8 mouse cellular contexts compared by ENCODE assay signal in the genomic region with DNA sequence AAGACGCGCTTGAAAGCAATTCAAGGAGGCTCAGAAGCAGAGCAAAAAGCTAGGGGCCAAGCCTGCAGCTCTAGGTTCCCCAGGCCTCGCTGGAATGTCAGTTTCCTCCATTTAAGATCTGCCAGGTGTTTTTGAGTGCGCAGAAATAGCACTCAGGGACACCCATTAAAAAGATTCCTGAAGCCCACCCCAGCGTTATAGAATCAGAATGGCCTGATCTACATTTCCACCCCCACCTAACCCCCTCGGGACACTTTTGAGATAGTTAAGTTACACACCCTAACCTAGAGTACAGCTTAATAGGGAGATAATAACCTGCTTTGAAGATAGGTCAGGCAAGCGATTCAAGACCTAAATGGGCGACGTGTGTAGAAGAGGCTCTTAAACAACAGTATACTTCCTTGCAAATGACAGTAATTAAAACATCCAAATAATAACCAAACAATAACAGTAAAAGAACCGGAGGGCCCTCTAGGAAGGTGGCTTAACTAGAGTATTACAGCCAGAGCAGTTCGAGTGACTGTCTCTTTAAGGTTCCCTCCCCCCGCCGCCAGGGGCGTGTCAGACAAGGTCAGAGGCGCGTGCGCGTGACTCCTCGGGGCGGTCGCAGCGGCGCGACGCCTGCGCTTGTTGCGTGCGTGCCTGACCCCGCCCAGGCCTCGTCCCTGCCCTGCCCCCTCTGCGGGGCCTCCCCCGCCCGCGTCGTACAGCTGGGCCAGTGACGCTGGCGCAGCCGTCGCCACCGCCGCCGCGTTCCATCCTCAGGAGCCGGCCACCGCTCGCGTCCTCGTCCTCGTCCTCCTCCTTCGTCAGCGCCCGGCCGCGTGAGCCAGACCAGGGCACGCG. TPM values are rescaled to one million over a fixed set of nuclear protein-coding genes. Genes with fewer than 3 reads are reported as not detected.
A peak's percentile ranks its signal among the peaks of the same experiment; 100 is the strongest.
DNase-seq lines count a peak whose midpoint lies in the region; ATAC-seq lines count a peak whose summit lies in the region.

A gene (plus strand): TSS at position 662 of the 846 bp plus-strand sequence.

- ATAC-seq in hindbrain, embryonic 15.5 days (ENCODE audit: low FRiP score, low read depth): peak; percentile 98

- DNase-seq in R1 (ENCODE audit: low read depth, low spot score): peak; percentile 97
- DNase-seq in cerebellum, postnatal 25 days: peak; percentile 99
- DNase-seq in frontal cortex, postnatal 36 days (ENCODE audit: low spot score in 2 of 2): peak; percentile 98 to 99
- DNase-seq in left cerebral cortex, adult 11 months (ENCODE audit: low spot score): peak; percentile 98
- DNase-seq in lung, postnatal 4 days: peak; percentile 99
- peak; percentile 97 for DNase-seq in retina, postnatal 7 days (ENCODE audit: low read depth, low spot score)
- DNase-seq in urinary bladder, adult 2 months (ENCODE audit: low spot score): peak; percentile 98

- 3% methylated on average over 39 of the region's 56 CpGs for WGBS in hindbrain, embryonic 15.5 days

- H3K4me1 ChIP-seq in hindbrain, embryonic 15.5 days (replicated peaks): peaks cover 23% of the 10 kb centered on the region

- H3K4me2 ChIP-seq in hindbrain, embryonic 15.5 days: peak within 1 kb of the TSS; percentile 83

- H3K36me3 ChIP-seq in hindbrain, embryonic 15.5 days: no peaks in the 10 kb centered on the region

- peak within 1 kb of the TSS; percentile 97 for H3K4me3 ChIP-seq in hindbrain, embryonic 15.5 days

- no peaks in the 10 kb centered on the region for H3K9me3 ChIP-seq in hindbrain, embryonic 15.5 days

- peak within 1 kb of the TSS; percentile 100 for H3K27ac ChIP-seq in hindbrain, embryonic 15.5 days (replicated peaks)

- peak within 1 kb of the TSS; percentile 98 for H3K9ac ChIP-seq in hindbrain, embryonic 15.5 days

- no peaks in the 10 kb centered on the region for H3K27me3 ChIP-seq in hindbrain, embryonic 15.5 days

RNA-seq across cellular contexts. Expression of the gene that starts here (rescaled TPM):
- 12.6 and 13.1 TPM in 2 replicates for polyA plus RNA-seq in hindbrain, embryonic 15.5 days (2015; fragmentation: Nextera tagmentation; extraction: Ambion mirVana)
- 45.8 and 47.4 TPM in 2 replicates for polyA plus RNA-seq in urinary bladder, adult 2 months (2012; rRNA removed)

Comparison
In these comparisons a context has a peak if more than half of its experiments do, and no peak if none do; other contexts are left out.
1. Peak in every context shown above with its lines: DNase-seq, ATAC-seq, H3K4me3 ChIP-seq and H3K27ac ChIP-seq.